Mouse (Mus musculus) testis, adult 2 months (tissue): ENCODE results near the gene Foxp1.

Source experiments
- CTCF ChIP-seq: fragments of 200-500 bp; IDR thresholded peaks from 2 replicates; pipeline ENCODE4 v1.5.1; 2012; ENCODE audit warnings: low read depth, mild to moderate bottlenecking, inconsistent platforms, low read length, moderate library complexity; ENCODE audit not compliant: control insufficient read depth, insufficient read depth, insufficient replicate concordance
- POLR2A ChIP-seq: fragments of 200-500 bp; IDR thresholded peaks from 2 replicates; pipeline ENCODE4 v1.6.1; 2012; ENCODE audit warnings: low read depth, mild to moderate bottlenecking, inconsistent platforms, low read length, moderate library complexity; ENCODE audit not compliant: control insufficient read depth

- TF ChIP-seq CTCF (no peak), POLR2A (no peak)
These were observed 237.5 kb downstream of the Foxp1 start for GRCm38 (mm10) chr6:99285026-99285425.
